In the genomic region with DNA sequence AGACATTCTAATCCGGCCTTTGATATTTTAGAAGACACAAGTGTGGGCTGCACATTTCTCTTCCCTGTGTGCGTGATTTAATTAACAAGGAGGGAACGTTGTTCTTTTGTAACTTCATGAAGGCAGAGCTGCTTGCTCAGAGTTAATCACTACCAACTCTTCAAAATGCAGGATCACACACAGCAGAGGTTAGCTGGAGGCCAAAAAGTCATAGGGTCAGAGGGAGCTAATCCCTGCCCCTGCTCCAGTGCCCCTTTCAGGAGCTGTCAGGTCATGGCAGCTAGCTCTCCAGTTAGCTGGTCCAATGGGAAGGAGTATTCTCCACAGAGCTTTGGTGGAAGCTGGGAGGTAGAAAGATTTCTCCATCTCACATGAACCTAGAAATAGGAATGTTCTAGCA, we compare ENCODE assay signal across 20 mouse cellular contexts.
DNase-seq lines count a peak whose midpoint lies in the region; ATAC-seq and TF ChIP-seq lines count a peak whose summit lies in the region.
"Had no signal": no experiment of that assay in that cellular context is flagged by ENCODE, and none has a peak within 500 bp of the region (broad histone marks: within the 10 kb centered on the region; RNA-seq: fewer than 3 reads in every experiment).

No protein-coding gene starts in this region.

- WGBS in intestine, postnatal 0 days, result 52% methylated on average over 3 of the region's 3 CpGs
- WGBS in forebrain, embryonic 15.5 days, result 12% methylated on average over 3 of the region's 3 CpGs

- no peak overlapping the region for H3K4me2 ChIP-seq in intestine, postnatal 0 days (replicated peaks; ENCODE audit: low read depth)
- no peak overlapping the region for H3K4me2 ChIP-seq in forebrain, embryonic 15.5 days (replicated peaks)
- H3K4me2 ChIP-seq: heart, embryonic 11.5 days; limb, embryonic 13.5 days; neural tube, embryonic 15.5 days had no signal

- no peak for ATAC-seq in intestine, postnatal 0 days
- no peak for ATAC-seq in forebrain, embryonic 15.5 days (replicated peaks)
- ATAC-seq: hindbrain, embryonic 16.5 days had no signal

- peak; percentile 15 for DNase-seq in brain, adult 2 months (ENCODE audit: low read depth, low spot score)
- DNase-seq in embryo, embryonic 10 days (ENCODE audit: low spot score), result peak; percentile 78
- DNase-seq in kidney, postnatal 14 days, result peak; percentile 45
- no peak for DNase-seq in left cerebral cortex, adult 8-10 months (ENCODE audit: low spot score in 2 of 2)
- no peak for DNase-seq in layer of hippocampus, postnatal 25 days (ENCODE audit: extremely low spot score in 1 of 2, low spot score in 1 of 2)
- DNase-seq: adrenal gland, postnatal 36 days; cerebellum, postnatal 25 days; gastrocnemius, postnatal 36 days; heart, postnatal 14 days; lung, adult 18-20 months; right cerebral cortex, postnatal 4 days; thymus, postnatal 14 days had no signal

- no peaks in the 10 kb centered on the region for H3K36me3 ChIP-seq in intestine, postnatal 0 days (ENCODE audit: control insufficient read depth, insufficient read depth)
- no peaks in the 10 kb centered on the region for H3K36me3 ChIP-seq in forebrain, embryonic 15.5 days
- H3K36me3 ChIP-seq: limb, embryonic 13.5 days; neural tube, embryonic 15.5 days had no signal

- no peaks in the 10 kb centered on the region for H3K27me3 ChIP-seq in intestine, postnatal 0 days (replicated peaks; ENCODE audit: control insufficient read depth, insufficient read depth, low read length)
- no peaks in the 10 kb centered on the region for H3K27me3 ChIP-seq in forebrain, embryonic 15.5 days
- H3K27me3 ChIP-seq: limb, embryonic 13.5 days; neural tube, embryonic 15.5 days had no signal

- H3K4me3 ChIP-seq in intestine, postnatal 0 days (ENCODE audit: low read depth, low read length), result no peak overlapping the region
- no peak overlapping the region for H3K4me3 ChIP-seq in forebrain, embryonic 15.5 days
- H3K4me3 ChIP-seq: layer of hippocampus, adult 2 months; limb, embryonic 13.5 days; myocyte; neural tube, embryonic 15.5 days had no signal

- H3K27ac ChIP-seq in intestine, postnatal 0 days (ENCODE audit: low read depth, low read length), result peak overlapping the region; percentile 54; the same call in 1 of the 2 replicates
- no peak overlapping the region for H3K27ac ChIP-seq in forebrain, embryonic 15.5 days (replicated peaks)
- H3K27ac ChIP-seq: layer of hippocampus, adult 2 months; limb, embryonic 13.5 days; neural tube, embryonic 15.5 days had no signal

- peaks cover 3% of the 10 kb centered on the region for H3K4me1 ChIP-seq in intestine, postnatal 0 days (replicated peaks; ENCODE audit: control insufficient read depth, insufficient read depth, low read length)
- no peaks in the 10 kb centered on the region for H3K4me1 ChIP-seq in forebrain, embryonic 15.5 days
- H3K4me1 ChIP-seq: neural tube, embryonic 15.5 days had no signal

- no peak for TF ChIP-seq CTCF in intestine, postnatal 0 days (IDR thresholded peaks at IDR 0.05; ENCODE audit: low read depth)

- no peak overlapping the region for H3K9ac ChIP-seq in intestine, postnatal 0 days (ENCODE audit: low read depth, low read length)
- H3K9ac ChIP-seq in forebrain, embryonic 15.5 days (replicated peaks), result no peak overlapping the region
- H3K9ac ChIP-seq: limb, embryonic 13.5 days; neural tube, embryonic 15.5 days had no signal

- no peaks in the 10 kb centered on the region for H3K9me3 ChIP-seq in intestine, postnatal 0 days (ENCODE audit: control insufficient read depth)
- no peaks in the 10 kb centered on the region for H3K9me3 ChIP-seq in forebrain, embryonic 15.5 days
- H3K9me3 ChIP-seq: limb, embryonic 13.5 days; neural tube, embryonic 15.5 days had no signal

Comparison
In these comparisons a context has a peak if more than half of its experiments do, and no peak if none do; other contexts are left out.
1. DNase-seq: peak in brain, adult 2 months (single experiment), embryo, embryonic 10 days (single experiment) and kidney, postnatal 14 days (single experiment); none in left cerebral cortex, adult 8-10 months (0 of 2) and layer of hippocampus, postnatal 25 days (0 of 2).